Mouse (Mus musculus) heart, embryonic 16.5 days (tissue): ENCODE results near the gene Tmem202. TPM values are rescaled to one million over a fixed set of nuclear protein-coding genes. Genes with fewer than 3 reads are reported as not detected.

Experiments
- ATAC-seq: fragments of 200-750 bp; cut with Nextera tagmentation; replicated peaks from 2 replicates; pipeline ENCODE4 v1.8.0; 2017; ENCODE audit warnings: moderate number of reproducible peaks; ENCODE audit not compliant: insufficient read depth, low FRiP score; ENCODE audit errors: extremely low read depth
- H3K27ac ChIP-seq: fragments of 300-500 bp; sonication (generic); 2 replicates; pipeline ENCODE4 v1.5.1; 2014; ENCODE audit warnings: mild to moderate bottlenecking, low read length, control low read depth, moderate library complexity
- H3K27me3 ChIP-seq: fragments of 300-500 bp; sonication (generic); 2 replicates; pipeline ENCODE4 v1.6.1; 2014; ENCODE audit warnings: low read length, mixed read lengths; ENCODE audit not compliant: control insufficient read depth, insufficient read depth
- H3K36me3 ChIP-seq: fragments of 300-500 bp; sonication (generic); 2 replicates; pipeline ENCODE4 v1.6.1; 2014; ENCODE audit not compliant: control insufficient read depth, insufficient read depth
- H3K4me1 ChIP-seq: fragments of 300-500 bp; sonication (generic); 2 replicates; pipeline ENCODE4 v1.6.1; 2014; ENCODE audit warnings: low read length, mixed read lengths; ENCODE audit not compliant: control insufficient read depth, insufficient read depth
- H3K4me2 ChIP-seq: fragments of 300-500 bp; sonication (generic); 2 replicates; pipeline ENCODE4 v1.6.1; 2014; ENCODE audit warnings: low read depth, mild to moderate bottlenecking, control low read depth, low read length
- H3K4me3 ChIP-seq: fragments of 300-500 bp; sonication (generic); 2 replicates; pipeline ENCODE4 v1.5.1; 2014; ENCODE audit warnings: mild to moderate bottlenecking, control low read depth, low read length
- H3K9ac ChIP-seq: fragments of 300-500 bp; sonication (generic); 2 replicates; pipeline ENCODE4 v1.6.1; 2014; ENCODE audit warnings: low read length, control low read depth
- H3K9me3 ChIP-seq: fragments of 300-500 bp; sonication (generic); replicated peaks from 2 replicates; pipeline ENCODE4 v1.6.1; 2016; ENCODE audit warnings: low read length; ENCODE audit not compliant: control insufficient read depth
- WGBS: fragments of 180-500 bp; shearing (Covaris S2); extraction: QIAGEN DNeasy Blood & Tissue Kit; methylation state at CpG from one replicate; pipeline ENCODE4 v1.1.7; 2014; 5-methylcytosine and 5-hydroxymethylcytosine counted together
- polyA plus RNA-seq: library from polyadenylated mRNA; unstranded; fragments of >200 nt; fragmentation: Nextera tagmentation; extraction: Ambion mirVana; gene quantifications from 2 replicates; pipeline ENCODE4 v1.2.1, GENCODE M21; 2015

The Tmem202 gene
- polyA plus RNA-seq, 1 experiment from 2014 or later: 0.34 TPM

GRCm38 (mm10) chr9:59486076-59486518, 53.5 kb downstream of the Tmem202 start:
- peaks cover 8% of the 10 kb centered on the region; the same call in 1 of the 2 replicates for H3K4me1 ChIP-seq
- peak overlapping the region; percentile 96 for H3K4me2 ChIP-seq
- peak overlapping the region; percentile 99 for H3K4me3 ChIP-seq
- no peaks in the 10 kb centered on the region for H3K9me3 ChIP-seq
- peak overlapping the region; percentile 99 for H3K27ac ChIP-seq
- peak overlapping the region; percentile 99 for H3K9ac ChIP-seq
- H3K27me3 ChIP-seq: no peaks in the 10 kb centered on the region
- WGBS: under 1% methylated on average over 64 of the region's 71 CpGs
- H3K36me3 ChIP-seq: no peaks in the 10 kb centered on the region
- ATAC-seq: peak; percentile 62

- Histone ChIP-seq H3K4me1 (peaks cover 8% of the 10 kb centered on the region; the same call in 1 of the 2 replicates), H3K9ac (peak overlapping the region; percentile 99), H3K4me2 (peak overlapping the region; percentile 96), H3K4me3 (peak overlapping the region; percentile 99), H3K27ac (peak overlapping the region; percentile 99), H3K9me3 (no peaks in the 10 kb centered on the region), H3K27me3 (no peaks in the 10 kb centered on the region), H3K36me3 (no peaks in the 10 kb centered on the region)
- 0% methylated on average over 34 of the region's 34 CpGs for WGBS
- ATAC-seq: peak; percentile 59
Measured at GRCm38 (mm10) chr9:59485511-59486075, 54.1 kb downstream of the Tmem202 start.

- Histone ChIP-seq H3K27ac (peak overlapping the region; percentile 99), H3K36me3 (no peaks in the 10 kb centered on the region), H3K4me2 (peak overlapping the region; percentile 96), H3K4me3 (peak overlapping the region; percentile 99), H3K9ac (peak overlapping the region; percentile 99), H3K9me3 (no peaks in the 10 kb centered on the region), H3K4me1 (peaks cover 8% of the 10 kb centered on the region; the same call in 1 of the 2 replicates), H3K27me3 (no peaks in the 10 kb centered on the region)
- WGBS: 5% methylated on average over 7 of the region's 7 CpGs
- no peak for ATAC-seq
Measured at GRCm38 (mm10) chr9:59484760-59485159, 54.9 kb downstream of the Tmem202 start.

GRCm38 (mm10) chr9:59482419-59482818, 57.2 kb downstream of the Tmem202 start:
- no peak for ATAC-seq
- Histone ChIP-seq H3K4me1 (peaks cover 16% of the 10 kb centered on the region), H3K9me3 (no peaks in the 10 kb centered on the region), H3K4me3 (no peak overlapping the region), H3K9ac (no peak overlapping the region), H3K4me2 (no peak overlapping the region), H3K27ac (no peak overlapping the region), H3K36me3 (no peaks in the 10 kb centered on the region), H3K27me3 (no peaks in the 10 kb centered on the region)
- WGBS: 14% methylated on average over 1 of the region's 1 CpGs

- Histone ChIP-seq H3K4me2 (no peak overlapping the region), H3K9ac (no peak overlapping the region), H3K4me1 (peaks cover 11% of the 10 kb centered on the region), H3K27me3 (no peaks in the 10 kb centered on the region), H3K4me3 (no peak overlapping the region), H3K36me3 (0 out of 2 replicates have a peak, but pooled peaks cover 3% of the 10 kb centered on the region), H3K27ac (no peak overlapping the region), H3K9me3 (no peaks in the 10 kb centered on the region)
- 90% methylated on average over 2 of the region's 2 CpGs for WGBS
- no peak for ATAC-seq
Measured at GRCm38 (mm10) chr9:59476617-59477016, 63.0 kb downstream of the Tmem202 start.

- Histone ChIP-seq H3K27ac (no peak overlapping the region), H3K27me3 (no peaks in the 10 kb centered on the region), H3K36me3 (0 out of 2 replicates have a peak, but pooled peaks cover 3% of the 10 kb centered on the region), H3K4me3 (no peak overlapping the region), H3K9ac (no peak overlapping the region), H3K4me2 (no peak overlapping the region), H3K9me3 (no peaks in the 10 kb centered on the region), H3K4me1 (peaks cover 11% of the 10 kb centered on the region)
- no peak for ATAC-seq
- WGBS: 69% methylated on average over 1 of the region's 1 CpGs
Measured at GRCm38 (mm10) chr9:59474838-59475237, 64.8 kb downstream of the Tmem202 start.

GRCm38 (mm10) chr9:59473171-59473570, 66.5 kb downstream of the Tmem202 start:
- H3K27me3 ChIP-seq: no peaks in the 10 kb centered on the region
- H3K9ac ChIP-seq: no peak overlapping the region
- no peak overlapping the region for H3K4me2 ChIP-seq
- H3K4me1 ChIP-seq: peaks cover 11% of the 10 kb centered on the region
- H3K27ac ChIP-seq: no peak overlapping the region
- H3K36me3 ChIP-seq: 0 out of 2 replicates have a peak, but pooled peaks cover 3% of the 10 kb centered on the region
- H3K9me3 ChIP-seq: no peaks in the 10 kb centered on the region
- ATAC-seq: no peak
- 72% methylated on average over 2 of the region's 2 CpGs for WGBS
- H3K4me3 ChIP-seq: no peak overlapping the region

GRCm38 (mm10) chr9:59469446-59469845, 70.2 kb downstream of the Tmem202 start:
- no peaks in the 10 kb centered on the region for H3K9me3 ChIP-seq
- peaks cover 4% of the 10 kb centered on the region for H3K4me1 ChIP-seq
- no peaks in the 10 kb centered on the region for H3K36me3 ChIP-seq
- 67% methylated on average over 1 of the region's 1 CpGs for WGBS
- H3K4me3 ChIP-seq: no peak overlapping the region
- no peak overlapping the region for H3K27ac ChIP-seq
- H3K9ac ChIP-seq: no peak overlapping the region
- no peak for ATAC-seq
- no peaks in the 10 kb centered on the region for H3K27me3 ChIP-seq
- H3K4me2 ChIP-seq: no peak overlapping the region
